In genomic region chr9:120582619-120583308, GRCm38 (mm10) we compare ENCODE assay signal across 8 mouse cellular contexts. TPM values are rescaled to one million over a fixed set of nuclear protein-coding genes. Genes with fewer than 3 reads are reported as not detected.
A peak's percentile ranks its signal among the peaks of the same experiment; 100 is the strongest.
DNase-seq lines count a peak whose midpoint lies in the region; ATAC-seq and TF ChIP-seq lines count a peak whose summit lies in the region.

No protein-coding gene starts in this region.

- H3K9me3 ChIP-seq in heart, embryonic 10.5 days, result no peaks in the 10 kb centered on the region
- H3K9me3 ChIP-seq in kidney, embryonic 15.5 days (replicated peaks), result no peaks in the 10 kb centered on the region
- H3K9me3 ChIP-seq in limb, embryonic 15.5 days, result no peaks in the 10 kb centered on the region
- H3K9me3 ChIP-seq in midbrain, postnatal 0 days (ENCODE audit: low read length), result no peaks in the 10 kb centered on the region

- peak overlapping the region; percentile 51 for H3K27ac ChIP-seq in bone marrow macrophage, adult 2 months (ENCODE audit: insufficient read depth, low read depth, low read length)
- H3K27ac ChIP-seq in embryonic fibroblast, embryonic 13.5 days (ENCODE audit: insufficient read depth, low read length), result peak overlapping the region; percentile 51
- H3K27ac ChIP-seq in heart, embryonic 10.5 days, result peak overlapping the region; percentile 83
- peak overlapping the region; percentile 84 for H3K27ac ChIP-seq in kidney, embryonic 15.5 days
- H3K27ac ChIP-seq in limb, embryonic 15.5 days, result peak overlapping the region; percentile 86
- 0 out of 2 replicates have a peak overlapping the region, but pooled peaks have one; percentile 51 for H3K27ac ChIP-seq in midbrain, postnatal 0 days (ENCODE audit: low read depth, low read length)

- DNase-seq in A20 (ENCODE audit: low read depth, low spot score), result peak; percentile 92
- DNase-seq in heart, embryonic 10.5 days (ENCODE audit: low spot score), result peak; percentile 94
- peak; percentile 96 for DNase-seq in midbrain, postnatal 0 days (ENCODE audit: low spot score)
- peak; percentile 73 to 90 for DNase-seq in spleen, postnatal 10 days (ENCODE audit: low spot score in 2 of 2)

- peaks cover 25% of the 10 kb centered on the region for H3K4me1 ChIP-seq in bone marrow macrophage, adult 2 months (ENCODE audit: control insufficient read depth, insufficient read depth, low read length)
- H3K4me1 ChIP-seq in embryonic fibroblast, embryonic 13.5 days (ENCODE audit: control insufficient read depth, insufficient read depth, low read length), result peaks cover 4% of the 10 kb centered on the region; the same call in 1 of the 2 replicates
- peaks cover 27% of the 10 kb centered on the region for H3K4me1 ChIP-seq in heart, embryonic 10.5 days
- peaks cover 28% of the 10 kb centered on the region for H3K4me1 ChIP-seq in kidney, embryonic 15.5 days
- peaks cover 16% of the 10 kb centered on the region for H3K4me1 ChIP-seq in limb, embryonic 15.5 days
- H3K4me1 ChIP-seq in midbrain, postnatal 0 days (ENCODE audit: insufficient read depth, low read length), result no peaks in the 10 kb centered on the region

- peak overlapping the region; percentile 49 for H3K4me3 ChIP-seq in bone marrow macrophage, adult 2 months (ENCODE audit: insufficient read depth, low read length)
- peak overlapping the region; percentile 5 for H3K4me3 ChIP-seq in embryonic fibroblast, embryonic 13.5 days (ENCODE audit: insufficient read depth, low read length)
- H3K4me3 ChIP-seq in heart, embryonic 10.5 days, result peak overlapping the region; percentile 58
- peak overlapping the region; percentile 49 for H3K4me3 ChIP-seq in kidney, embryonic 15.5 days (replicated peaks)
- H3K4me3 ChIP-seq in limb, embryonic 15.5 days, result peak overlapping the region; percentile 43
- peak overlapping the region; percentile 19; the same call in 1 of the 2 replicates for H3K4me3 ChIP-seq in midbrain, postnatal 0 days (ENCODE audit: low read depth, low read length)

- H3K36me3 ChIP-seq in heart, embryonic 10.5 days, result no peaks in the 10 kb centered on the region
- no peaks in the 10 kb centered on the region for H3K36me3 ChIP-seq in kidney, embryonic 15.5 days
- H3K36me3 ChIP-seq in limb, embryonic 15.5 days, result no peaks in the 10 kb centered on the region
- H3K36me3 ChIP-seq in midbrain, postnatal 0 days (ENCODE audit: insufficient read depth, low read length), result no peaks in the 10 kb centered on the region

- peak overlapping the region; percentile 61 for H3K9ac ChIP-seq in kidney, embryonic 15.5 days
- peak overlapping the region; percentile 42 for H3K9ac ChIP-seq in limb, embryonic 15.5 days
- H3K9ac ChIP-seq in midbrain, postnatal 0 days (replicated peaks; ENCODE audit: low read length, poor library complexity, severe bottlenecking), result 0 out of 2 replicates have a peak overlapping the region, but pooled peaks have one; percentile 13

- no peak for TF ChIP-seq POLR2A in bone marrow macrophage, adult 2 months (IDR thresholded peaks at IDR 0.05; ENCODE audit: borderline replicate concordance, low read depth, low read length)
- TF ChIP-seq POLR2A in embryonic fibroblast, embryonic 13.5 days (IDR thresholded peaks at IDR 0.05; ENCODE audit: low read depth, low read length), result no peak; the same call in 1 of the 2 replicates

- peak; percentile 93 for ATAC-seq in kidney, embryonic 15.5 days (replicated peaks; ENCODE audit: low FRiP score)
- peak; percentile 77 for ATAC-seq in limb, embryonic 15.5 days (ENCODE audit: insufficient number of reproducible peaks, low FRiP score, low TSS enrichment, low read depth)
- peak; percentile 69 for ATAC-seq in midbrain, postnatal 0 days (ENCODE audit: low FRiP score)

- TF ChIP-seq CTCF in bone marrow macrophage, adult 2 months (IDR thresholded peaks at IDR 0.05; ENCODE audit: low read depth, low read length), result peak; percentile 62; the same call in 1 of the 2 replicates
- TF ChIP-seq CTCF in embryonic fibroblast, embryonic 13.5 days (IDR thresholded peaks at IDR 0.05; ENCODE audit: borderline replicate concordance, insufficient read depth, low read length), result peak; percentile 62; the same call in 1 of the 2 replicates
- TF ChIP-seq CTCF in midbrain, postnatal 0 days (IDR thresholded peaks at IDR 0.05), result peak; percentile 98

- no peaks in the 10 kb centered on the region for H3K27me3 ChIP-seq in heart, embryonic 10.5 days (ENCODE audit: insufficient read depth, poor library complexity, severe bottlenecking)
- no peaks in the 10 kb centered on the region for H3K27me3 ChIP-seq in kidney, embryonic 15.5 days
- no peaks in the 10 kb centered on the region for H3K27me3 ChIP-seq in limb, embryonic 15.5 days
- H3K27me3 ChIP-seq in midbrain, postnatal 0 days (ENCODE audit: insufficient read depth, low read length), result no peaks in the 10 kb centered on the region

- 14% methylated on average over 28 of the region's 28 CpGs for WGBS in heart, embryonic 10.5 days
- 9% methylated on average over 28 of the region's 28 CpGs for WGBS in kidney, embryonic 15.5 days
- 6% methylated on average over 28 of the region's 28 CpGs for WGBS in limb, embryonic 15.5 days
- WGBS in midbrain, postnatal 0 days, result 14% methylated on average over 28 of the region's 28 CpGs

- peak overlapping the region; percentile 92 for H3K4me2 ChIP-seq in kidney, embryonic 15.5 days
- H3K4me2 ChIP-seq in limb, embryonic 15.5 days, result peak overlapping the region; percentile 88
- H3K4me2 ChIP-seq in midbrain, postnatal 0 days (ENCODE audit: low read depth, low read length, poor library complexity, severe bottlenecking), result peak overlapping the region; percentile 47

RNA-seq across cellular contexts. Expression of gene Rpl14, which starts 11.5 kb away (rescaled TPM):
- 711 and 874 TPM in 2 replicates for polyA plus RNA-seq in bone marrow macrophage, adult 2 months (2012; ENCODE audit: insufficient read depth, insufficient read length, missing spikeins)
- polyA plus RNA-seq in embryonic fibroblast, embryonic 13.5 days (2011; ENCODE audit: insufficient read length, low read depth, missing spikeins), result 830 and 831 TPM in 2 replicates
- 536 and 638 TPM in 2 replicates for polyA plus RNA-seq in heart, embryonic 10.5 days (2016; fragmentation: Nextera tagmentation; extraction: Ambion mirVana)
- 783 and 843 TPM in 2 replicates for polyA plus RNA-seq in kidney, embryonic 15.5 days (2015; fragmentation: Nextera tagmentation; extraction: Ambion mirVana)
- polyA plus RNA-seq in limb, embryonic 15.5 days (2015; fragmentation: Nextera tagmentation; extraction: Ambion mirVana), result 706 and 819 TPM in 2 replicates
- total RNA-seq in midbrain, postnatal 0 days (2014; rRNA removed), result 261 and 287 TPM in 2 replicates
- polyA plus RNA-seq in midbrain, postnatal 0 days (2015; fragmentation: Nextera tagmentation; extraction: Ambion mirVana), result 445 and 474 TPM in 2 replicates

RNA-seq across cellular contexts. Expression of gene Entpd3, which starts 43.1 kb away (rescaled TPM):
- polyA plus RNA-seq in bone marrow macrophage, adult 2 months (2012; ENCODE audit: insufficient read depth, insufficient read length, missing spikeins), result not detected in 2 replicates
- 0.57 and 4.3 TPM in 2 replicates for polyA plus RNA-seq in embryonic fibroblast, embryonic 13.5 days (2011; ENCODE audit: insufficient read length, low read depth, missing spikeins)
- polyA plus RNA-seq in heart, embryonic 10.5 days (2016; fragmentation: Nextera tagmentation; extraction: Ambion mirVana), result 0.14 and 0.15 TPM in 2 replicates
- 1.5 and 2.0 TPM in 2 replicates for polyA plus RNA-seq in kidney, embryonic 15.5 days (2015; fragmentation: Nextera tagmentation; extraction: Ambion mirVana)
- 2.1 and 2.8 TPM in 2 replicates for polyA plus RNA-seq in limb, embryonic 15.5 days (2015; fragmentation: Nextera tagmentation; extraction: Ambion mirVana)
- total RNA-seq in midbrain, postnatal 0 days (2014; rRNA removed), result 6.9 and 9.0 TPM in 2 replicates
- 4.7 and 5.2 TPM in 2 replicates for polyA plus RNA-seq in midbrain, postnatal 0 days (2015; fragmentation: Nextera tagmentation; extraction: Ambion mirVana)

Comparison
In these comparisons a context has a peak if more than half of its experiments do, and no peak if none do; other contexts are left out.
1. Peak in every context shown above with its lines: DNase-seq, ATAC-seq, H3K4me3 ChIP-seq and H3K27ac ChIP-seq.
2. H3K4me3 ChIP-seq: peak in every context shown above with its lines; median percentile 58 in heart, embryonic 10.5 days; 49 in bone marrow macrophage, adult 2 months; 49 in kidney, embryonic 15.5 days; 43 in limb, embryonic 15.5 days; 19 in midbrain, postnatal 0 days; 5 in embryonic fibroblast, embryonic 13.5 days.